Mouse (Mus musculus) liver, embryonic 11.5 days (tissue): ENCODE results near the gene Atp8b2. TPM values are rescaled to one million over a fixed set of nuclear protein-coding genes. Genes with fewer than 3 reads are reported as not detected.
A peak's percentile ranks its signal among the peaks of the same experiment; 100 is the strongest.

Source experiments
- ATAC-seq: fragments of 200-750 bp; cut with Nextera tagmentation; replicated peaks from 2 replicates; pipeline ENCODE4 v1.8.0; 2017; ENCODE audit warnings: moderate number of reproducible peaks, mild to moderate bottlenecking, moderate TSS enrichment, moderate library complexity; ENCODE audit not compliant: low FRiP score
- DNase-seq: peaks from one replicate; pipeline ENCODE4 v3.0.0-alpha.2; 2017; ENCODE audit warnings: low spot score
- H3K27ac ChIP-seq: fragments of 300-500 bp; sonication (generic); 2 replicates; pipeline ENCODE4 v1.5.1; 2014; ENCODE audit warnings: mild to moderate bottlenecking, low read depth, low read length, control low read depth
- H3K27me3 ChIP-seq: fragments of 300-500 bp; sonication (generic); replicated peaks from 2 replicates; pipeline ENCODE4 v1.6.1; 2014; ENCODE audit warnings: low read length, mixed read lengths; ENCODE audit not compliant: control insufficient read depth, insufficient read depth
- H3K36me3 ChIP-seq: fragments of 300-500 bp; sonication (generic); 2 replicates; pipeline ENCODE4 v1.6.1; 2014; ENCODE audit warnings: mild to moderate bottlenecking, low read length, moderate library complexity, mixed read lengths; ENCODE audit not compliant: control insufficient read depth, insufficient read depth
- H3K4me1 ChIP-seq: fragments of 300-500 bp; sonication (generic); replicated peaks from 2 replicates; pipeline ENCODE4 v1.6.1; 2014; ENCODE audit warnings: low read length, mixed read lengths; ENCODE audit not compliant: control insufficient read depth, insufficient read depth
- H3K4me2 ChIP-seq: fragments of 300-500 bp; sonication (generic); 2 replicates; pipeline ENCODE4 v1.6.1; 2014; ENCODE audit warnings: mild to moderate bottlenecking, control low read depth, moderate library complexity
- H3K4me3 ChIP-seq: fragments of 300-500 bp; sonication (generic); 2 replicates; pipeline ENCODE4 v1.5.1; 2014; ENCODE audit warnings: low read depth, low read length, control low read depth
- H3K9ac ChIP-seq: fragments of 300-500 bp; sonication (generic); 2 replicates; pipeline ENCODE4 v1.6.1; 2014; ENCODE audit warnings: low read depth, low read length, control low read depth
- H3K9me3 ChIP-seq: fragments of 300-500 bp; sonication (generic); 2 replicates; pipeline ENCODE4 v1.6.1; 2016; ENCODE audit warnings: low read length, inconsistent platforms, mixed read lengths; ENCODE audit not compliant: control insufficient read depth
- WGBS: fragments of 180-500 bp; shearing (Covaris S2); extraction: QIAGEN DNeasy Blood & Tissue Kit; methylation state at CpG from one replicate; pipeline ENCODE4 v1.1.7; 2014; 5-methylcytosine and 5-hydroxymethylcytosine counted together
- polyA plus RNA-seq: library from polyadenylated mRNA; unstranded; fragments of >200 nt; fragmentation: Nextera tagmentation; extraction: Ambion mirVana; gene quantifications from 2 replicates; pipeline ENCODE4 v1.2.1, GENCODE M21; 2014

The Atp8b2 gene
- polyA plus RNA-seq, 1 experiment from 2014 or later = 9.1 TPM

DNA sequence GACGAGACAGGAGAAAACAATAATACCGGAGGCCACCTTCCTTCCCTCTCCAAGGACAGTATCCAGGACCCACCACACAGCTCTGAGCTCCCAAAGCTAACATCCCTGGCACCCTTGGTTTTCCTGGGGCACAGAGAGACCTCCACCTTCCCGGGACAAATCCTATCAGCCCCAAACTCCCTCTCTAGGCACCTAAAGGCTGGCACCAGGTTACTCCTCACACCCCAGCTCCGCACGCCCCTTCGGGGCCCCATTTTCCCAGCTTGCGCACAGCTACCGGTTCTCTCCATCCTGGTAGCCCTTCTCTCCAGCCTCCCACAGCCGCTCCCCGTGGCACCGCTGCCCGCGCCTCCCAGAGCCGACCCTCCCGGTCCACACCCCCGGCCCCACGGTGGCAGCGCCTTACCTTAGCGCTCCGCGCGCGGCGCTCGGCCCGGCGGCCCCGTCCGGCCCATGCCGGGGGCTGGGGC, 522 bp downstream of the Atp8b2 start:
- Histone ChIP-seq H3K27me3 (no peaks in the 10 kb centered on the region; the same call in 1 of the 2 replicates), H3K4me1 (peaks cover 29% of the 10 kb centered on the region), H3K9me3 (no peaks in the 10 kb centered on the region), H3K4me3 (peak overlapping the region; percentile 83), H3K36me3 (no peaks in the 10 kb centered on the region), H3K4me2 (peak overlapping the region; percentile 88), H3K9ac (peak overlapping the region; percentile 70), H3K27ac (peak overlapping the region; percentile 79)
- WGBS = under 1% methylated on average over 30 of the region's 30 CpGs
- DNase-seq = peak; percentile 69
- peak; percentile 8; the same call in 1 of the 2 replicates for ATAC-seq

DNA sequence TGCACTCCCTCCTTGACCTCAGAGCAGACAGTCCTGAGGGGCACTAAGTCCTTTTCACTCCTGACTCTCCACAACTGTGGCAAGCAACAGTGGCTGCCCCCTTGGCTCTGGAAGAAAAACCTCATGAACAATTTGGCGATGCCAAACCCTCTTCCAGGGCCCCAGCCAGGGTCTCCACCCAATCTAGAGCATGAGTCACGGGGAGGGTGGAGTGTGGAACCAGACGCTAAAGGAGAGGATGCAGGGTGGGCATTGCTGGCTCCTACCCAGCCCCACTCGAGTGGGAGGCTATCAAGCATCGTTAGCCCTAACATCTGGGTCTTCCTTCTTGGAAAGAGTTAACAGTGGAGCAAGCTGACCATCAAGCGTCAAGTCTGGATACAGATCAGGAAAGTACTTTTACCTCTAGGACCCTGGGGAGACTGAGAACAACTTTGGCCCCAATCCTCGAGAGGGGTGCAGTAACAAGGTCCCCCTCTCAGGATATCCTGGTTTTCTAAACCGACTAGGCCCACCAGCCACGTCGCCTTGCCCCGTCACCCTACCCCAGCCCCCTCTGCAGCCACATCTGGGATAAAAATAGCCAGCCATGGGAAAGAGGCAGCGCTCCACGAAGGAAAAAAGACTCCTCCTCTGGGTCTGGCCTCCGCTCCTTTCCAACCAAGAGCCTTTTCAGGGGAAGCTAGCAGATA, 1.1 kb downstream of the Atp8b2 start:
- H3K4me3 ChIP-seq = peak overlapping the region; percentile 83
- no peaks in the 10 kb centered on the region for H3K9me3 ChIP-seq
- H3K27ac ChIP-seq = peak overlapping the region; percentile 79
- H3K9ac ChIP-seq = peak overlapping the region; percentile 70
- H3K4me1 ChIP-seq = peaks cover 29% of the 10 kb centered on the region
- no peaks in the 10 kb centered on the region for H3K36me3 ChIP-seq
- no peak for DNase-seq
- no peaks in the 10 kb centered on the region; the same call in 1 of the 2 replicates for H3K27me3 ChIP-seq
- no peak for ATAC-seq
- WGBS = 6% methylated on average over 14 of the region's 14 CpGs
- H3K4me2 ChIP-seq = peak overlapping the region; percentile 88

DNA sequence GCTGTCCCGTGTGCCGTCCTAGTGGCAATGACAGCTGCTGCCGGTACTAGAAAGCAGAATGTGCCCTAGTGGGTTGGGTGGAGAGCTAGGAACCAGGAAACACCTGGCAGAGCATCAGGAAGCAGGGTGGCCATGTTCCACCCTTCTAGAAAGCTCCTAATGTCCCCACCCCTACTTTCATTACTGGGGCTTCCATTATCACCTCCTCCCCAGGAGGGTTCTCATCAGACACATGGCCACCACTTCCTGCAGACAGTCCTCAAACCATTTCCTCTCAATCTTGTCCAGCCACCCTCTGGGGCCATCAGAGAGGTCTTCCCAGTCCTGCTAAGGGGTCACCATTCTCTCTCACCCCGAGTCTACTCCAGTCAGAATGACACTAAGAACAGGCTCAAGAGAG, 1.9 kb downstream of the Atp8b2 start:
- no peak for DNase-seq
- Histone ChIP-seq H3K4me3 (peak overlapping the region; percentile 83), H3K9me3 (no peaks in the 10 kb centered on the region), H3K9ac (no peak overlapping the region), H3K36me3 (peaks cover 5% of the 10 kb centered on the region; the same call in 1 of the 2 replicates), H3K4me2 (peak overlapping the region; percentile 88), H3K27ac (no peak overlapping the region), H3K4me1 (peaks cover 29% of the 10 kb centered on the region), H3K27me3 (no peaks in the 10 kb centered on the region; the same call in 1 of the 2 replicates)
- 28% methylated on average over 4 of the region's 4 CpGs for WGBS
- no peak for ATAC-seq

DNA sequence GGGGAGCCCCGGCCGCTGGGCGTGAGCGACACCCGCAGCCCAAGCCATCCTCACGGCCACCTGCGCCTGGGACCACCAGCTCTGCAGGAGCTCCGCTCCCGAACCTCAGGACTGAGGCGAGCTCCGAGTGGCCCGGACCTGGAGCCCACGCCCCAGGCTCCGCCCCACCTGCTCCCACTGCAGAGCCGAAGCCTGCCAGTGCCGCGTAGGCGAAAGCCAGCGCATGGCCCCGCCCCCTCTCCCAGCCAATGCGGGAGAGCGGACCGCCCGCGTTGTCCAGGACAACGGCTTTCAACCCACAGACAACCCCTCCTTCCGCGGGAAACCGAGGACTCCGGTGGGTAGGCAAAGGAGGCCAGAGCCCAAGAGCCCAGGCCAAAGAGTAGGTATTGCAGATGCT, 2.8 kb downstream of the Atp8b2 start:
- Histone ChIP-seq H3K4me2 (peak overlapping the region; percentile 88), H3K36me3 (peaks cover 12% of the 10 kb centered on the region), H3K4me3 (peak overlapping the region; percentile 83), H3K9ac (peak overlapping the region; percentile 34), H3K27me3 (no peaks in the 10 kb centered on the region; the same call in 1 of the 2 replicates), H3K9me3 (no peaks in the 10 kb centered on the region), H3K27ac (no peak overlapping the region), H3K4me1 (peaks cover 29% of the 10 kb centered on the region)
- WGBS = under 1% methylated on average over 30 of the region's 30 CpGs
- DNase-seq (peak; percentile 79), ATAC-seq (peak; percentile 81)

DNA sequence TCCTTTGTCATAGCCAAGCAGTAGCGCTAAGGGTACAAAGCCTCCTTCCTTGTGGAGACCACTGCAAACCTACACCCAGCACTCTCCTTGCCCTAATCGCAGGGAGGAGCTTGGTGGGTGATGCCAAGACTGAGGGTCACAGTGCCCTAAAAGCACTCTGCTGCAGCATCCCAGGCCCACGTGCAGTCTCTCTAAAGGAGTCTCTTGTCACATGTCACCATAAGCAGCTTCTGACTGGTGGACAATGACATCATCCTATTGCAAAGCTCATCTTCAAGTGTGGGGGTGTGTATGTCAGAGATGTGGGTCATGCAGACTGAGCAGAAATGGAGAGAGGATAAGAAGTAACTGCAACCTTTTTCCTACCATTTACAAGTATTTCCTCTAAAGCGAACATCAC, 3.9 kb downstream of the Atp8b2 start:
- ATAC-seq = no peak
- Histone ChIP-seq H3K36me3 (peaks cover 12% of the 10 kb centered on the region), H3K9ac (no peak overlapping the region), H3K27me3 (no peaks in the 10 kb centered on the region; the same call in 1 of the 2 replicates), H3K4me3 (no peak overlapping the region), H3K4me2 (no peak overlapping the region), H3K4me1 (peaks cover 25% of the 10 kb centered on the region), H3K9me3 (no peaks in the 10 kb centered on the region), H3K27ac (no peak overlapping the region)
- 79% methylated on average over 4 of the region's 4 CpGs for WGBS
- no peak for DNase-seq

- 91% methylated on average over 9 of the region's 9 CpGs for WGBS
- H3K9ac ChIP-seq = no peak overlapping the region
- DNase-seq (no peak), ATAC-seq (no peak)
- no peaks in the 10 kb centered on the region for H3K9me3 ChIP-seq
- no peak overlapping the region for H3K4me2 ChIP-seq
- H3K4me3 ChIP-seq = no peak overlapping the region
- H3K27me3 ChIP-seq = no peaks in the 10 kb centered on the region; the same call in 1 of the 2 replicates
- no peak overlapping the region for H3K27ac ChIP-seq
- peaks cover 25% of the 10 kb centered on the region for H3K4me1 ChIP-seq
- peaks cover 12% of the 10 kb centered on the region for H3K36me3 ChIP-seq
These were observed 5.4 kb downstream of the Atp8b2 start for GRCm38 (mm10) chr3:89957880-89958279.

DNA sequence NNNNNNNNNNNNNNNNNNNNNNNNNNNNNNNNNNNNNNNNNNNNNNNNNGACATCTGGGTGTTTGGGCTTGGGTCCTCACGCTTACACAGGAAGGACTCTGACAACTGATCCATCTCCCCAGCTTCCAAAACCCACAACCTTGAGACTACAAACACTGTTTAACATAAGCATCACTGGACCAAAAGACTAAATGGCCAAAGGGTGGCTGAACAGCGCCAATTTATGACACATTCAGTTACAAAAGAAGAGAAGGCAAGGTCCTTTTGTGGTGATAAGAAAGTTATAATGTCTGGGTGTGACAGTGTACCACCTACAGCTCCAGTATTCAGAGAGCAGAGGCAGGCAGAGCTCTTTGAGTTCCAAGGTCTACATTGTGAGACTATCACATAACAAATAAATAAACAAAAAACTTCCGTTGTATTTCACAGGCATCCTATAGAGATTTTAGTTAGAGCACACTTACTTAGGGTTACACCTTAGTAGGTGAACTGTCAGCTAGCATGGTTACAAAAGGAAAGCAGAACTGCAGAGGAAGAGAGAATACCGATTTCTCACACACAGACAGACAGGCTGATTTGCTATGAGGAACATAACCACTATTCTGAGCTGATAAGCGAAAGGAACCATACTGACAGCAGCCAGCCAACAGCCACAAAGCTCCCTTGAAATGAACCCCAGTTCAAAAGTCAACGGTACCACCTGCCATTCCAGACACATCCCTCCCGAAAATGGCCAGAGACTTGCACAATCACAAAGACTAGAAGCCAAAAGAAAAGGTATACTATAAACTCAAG, 6.9 kb downstream of the Atp8b2 start:
- Histone ChIP-seq H3K27me3 (no peaks in the 10 kb centered on the region), H3K9me3 (no peaks in the 10 kb centered on the region), H3K4me1 (peaks cover 14% of the 10 kb centered on the region), H3K36me3 (peaks cover 12% of the 10 kb centered on the region), H3K27ac (no peak overlapping the region), H3K4me2 (no peak overlapping the region), H3K9ac (no peak overlapping the region), H3K4me3 (no peak overlapping the region)
- DNase-seq (no peak), ATAC-seq (no peak)
- 86% methylated on average over 7 of the region's 7 CpGs for WGBS

DNA sequence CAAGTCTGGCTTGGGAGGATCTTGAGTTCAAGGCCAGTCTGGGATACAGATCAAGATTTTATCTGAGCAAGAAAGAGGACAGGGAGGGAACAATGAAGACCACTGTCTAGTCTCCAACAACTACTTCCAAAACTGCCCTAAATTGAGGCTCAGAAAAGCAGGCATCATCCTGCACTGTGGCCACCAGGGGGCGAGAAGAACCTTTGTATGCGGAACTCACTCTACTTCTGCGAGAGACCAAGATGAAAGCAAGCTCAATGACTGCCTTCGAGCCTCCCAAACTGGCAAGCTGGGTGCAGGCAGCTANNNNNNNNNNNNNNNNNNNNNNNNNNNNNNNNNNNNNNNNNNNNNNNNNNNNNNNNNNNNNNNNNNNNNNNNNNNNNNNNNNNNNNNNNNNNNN, 9.9 kb downstream of the Atp8b2 start:
- Histone ChIP-seq H3K27me3 (no peaks in the 10 kb centered on the region), H3K4me3 (no peak overlapping the region), H3K9me3 (no peaks in the 10 kb centered on the region), H3K36me3 (peaks cover 18% of the 10 kb centered on the region), H3K9ac (no peak overlapping the region), H3K4me2 (no peak overlapping the region), H3K27ac (no peak overlapping the region), H3K4me1 (no peaks in the 10 kb centered on the region)
- ATAC-seq (no peak), DNase-seq (peak; percentile 71)
- 6% methylated on average over 4 of the region's 4 CpGs for WGBS
